9 mouse cellular contexts compared by ENCODE assay signal in genomic region chr9:32350332-32350731, GRCm38 (mm10). TPM values are rescaled to one million over a fixed set of nuclear protein-coding genes. Genes with fewer than 3 reads are reported as not detected.
DNase-seq lines count a peak whose midpoint lies in the region; ATAC-seq and TF ChIP-seq lines count a peak whose summit lies in the region.
"Had no signal": no experiment of that assay in that cellular context is flagged by ENCODE, and none has a peak within 500 bp of the region (broad histone marks: within the 10 kb centered on the region; RNA-seq: fewer than 3 reads in every experiment).

No protein-coding gene starts in this region.

- TF ChIP-seq POLR2A in MEL (IDR thresholded peaks at IDR 0.05; ENCODE audit: control insufficient read depth in 1 of 2, insufficient read depth in 1 of 2, low read depth in 1 of 2, low read length in 2 of 2, poor library complexity in 1 of 2) = no peak
- TF ChIP-seq POLR2A in lung, adult 2 months (IDR thresholded peaks at IDR 0.05; ENCODE audit: borderline replicate concordance, extremely low read depth, low read depth, low read length) = no peak
- no peak for TF ChIP-seq POLR2A in small intestine, adult 2 months (IDR thresholded peaks at IDR 0.05; ENCODE audit: low read depth, low read length)

- peak; percentile 71 to 92 (median 81) for TF ChIP-seq CTCF in MEL (IDR thresholded peaks at IDR 0.05 in 2 of 3, conservative IDR thresholded peaks at IDR 0.05 in 1 of 3; ENCODE audit: control insufficient read depth in 1 of 3, insufficient read depth in 1 of 3, low read depth in 2 of 3, low read length in 3 of 3, poor library complexity in 1 of 3, severe bottlenecking in 1 of 3)
- peak; percentile 78 for TF ChIP-seq CTCF in lung, adult 2 months (IDR thresholded peaks at IDR 0.05; ENCODE audit: insufficient read depth, low read length)
- TF ChIP-seq CTCF in small intestine, adult 2 months (IDR thresholded peaks at IDR 0.05; ENCODE audit: extremely low read depth, insufficient read length, insufficient replicate concordance, low read depth, low read length) = peak; percentile 71; the same call in 1 of the 2 replicates

- no peak for TF ChIP-seq EP300 in MEL (IDR thresholded peaks at IDR 0.05; ENCODE audit: low read depth in 1 of 2, low read length in 2 of 2)

- peak; percentile 60 for DNase-seq in CD4-positive helper T cell, adult 2 months (ENCODE audit: low read depth, low spot score)
- DNase-seq in MEL (ENCODE audit: low read depth, low spot score) = peak; percentile 82
- peak; percentile 73 for DNase-seq in cerebellum, adult 8-10 months
- peak; percentile 65 to 87 for DNase-seq in frontal cortex, postnatal 36 days (ENCODE audit: low spot score in 2 of 2)
- peak; percentile 24 for DNase-seq in large intestine, adult 2 months (ENCODE audit: low read depth, low spot score)
- DNase-seq in lung, adult 2 months = peak; percentile 68

- peak overlapping the region in 1 of 2 experiments; percentile 10; a peak in 1 of 4 replicates for H3K4me3 ChIP-seq in MEL (ENCODE audit: control insufficient read depth in 1 of 2, insufficient read depth in 1 of 2, low read depth in 2 of 2, low read length in 2 of 2)
- no peak overlapping the region for H3K4me3 ChIP-seq in lung, adult 2 months (replicated peaks; ENCODE audit: extremely low read depth, low read depth, low read length)
- H3K4me3 ChIP-seq in small intestine, adult 2 months (ENCODE audit: low read depth, low read length) = no peak overlapping the region
- H3K4me3 ChIP-seq: liver, embryonic 15.5 days had no signal

- no peaks in the 10 kb centered on the region; a peak in 1 of 4 replicates for H3K4me1 ChIP-seq in MEL (ENCODE audit: control insufficient read depth in 1 of 2, insufficient read depth in 2 of 2, low read length in 2 of 2)
- H3K4me1 ChIP-seq in lung, adult 2 months (ENCODE audit: control insufficient read depth, insufficient read depth, low read length) = no peaks in the 10 kb centered on the region
- no peaks in the 10 kb centered on the region for H3K4me1 ChIP-seq in small intestine, adult 2 months (ENCODE audit: control insufficient read depth, insufficient read depth, insufficient read length, low read length)
- H3K4me1 ChIP-seq: liver, embryonic 15.5 days had no signal

- no peaks in the 10 kb centered on the region; a peak in 1 of 4 replicates for H3K36me3 ChIP-seq in MEL (ENCODE audit: control insufficient read depth in 1 of 2, insufficient read depth in 2 of 2, low read length in 2 of 2)
- no peaks in the 10 kb centered on the region for H3K36me3 ChIP-seq in small intestine, adult 2 months (ENCODE audit: control insufficient read depth, insufficient read depth, low read length)
- H3K36me3 ChIP-seq: liver, embryonic 15.5 days had no signal

- no peak overlapping the region for H3K27ac ChIP-seq in MEL (ENCODE audit: control insufficient read depth, low read depth, low read length)
- no peak overlapping the region for H3K27ac ChIP-seq in small intestine, adult 2 months (ENCODE audit: insufficient read depth, low read depth, low read length)
- H3K27ac ChIP-seq: liver, embryonic 15.5 days had no signal

- no peaks in the 10 kb centered on the region for H3K9me3 ChIP-seq in MEL (replicated peaks; ENCODE audit: insufficient read depth, low read length)
- H3K9me3 ChIP-seq: liver, embryonic 15.5 days had no signal

- H3K9ac ChIP-seq in MEL (ENCODE audit: control insufficient read depth, low read depth, low read length, poor library complexity, severe bottlenecking) = no peak overlapping the region
- H3K9ac ChIP-seq: liver, embryonic 15.5 days had no signal

- TF ChIP-seq RAD21 in MEL (IDR thresholded peaks at IDR 0.05; ENCODE audit: low read depth, low read length) = peak; percentile 87

- WGBS in large intestine, adult 2 months = 5% methylated on average over 6 of the region's 6 CpGs
- 4% methylated on average over 6 of the region's 6 CpGs for WGBS in lung, adult 2 months
- under 1% methylated on average over 6 of the region's 6 CpGs for WGBS in small intestine, adult 2 months

- H3K27me3 ChIP-seq in MEL (ENCODE audit: control insufficient read depth in 1 of 2, insufficient read depth in 2 of 2, low read length in 2 of 2) = no peaks in the 10 kb centered on the region
- H3K27me3 ChIP-seq in small intestine, adult 2 months (ENCODE audit: control insufficient read depth, insufficient read depth, low read length) = no peaks in the 10 kb centered on the region

- no peaks in the 10 kb centered on the region for H3K79me2 ChIP-seq in MEL (ENCODE audit: control insufficient read depth, insufficient read depth, low read length, poor library complexity)

- no peak for ATAC-seq in inflammation-experienced regulatory T-cells, adult 6 months

TF ChIP-seq in MEL, 35 proteins besides CTCF, POLR2A, EP300 and RAD21:
- TF ChIP-seq ETS1 (IDR thresholded peaks at IDR 0.05; ENCODE audit: low read depth, low read length) (no peak), SMC3 (IDR thresholded peaks at IDR 0.05; ENCODE audit: low read depth, low read length) (peak; percentile 97), ZC3H11A (IDR thresholded peaks at IDR 0.05; ENCODE audit: low read depth, low read length) (peak; percentile 91)
TF ChIP-seq in MEL: peak in this region for 2.

RNA-seq across cellular contexts. Expression of gene Kcnj5, which starts 6.2 kb away (rescaled TPM):
- total RNA-seq in MEL (2012; rRNA removed) = not detected in 2 replicates
- not detected for polyA plus RNA-seq in MEL (2012; ENCODE audit: insufficient read depth in 1 of 2, insufficient read length in 2 of 2, low read depth in 1 of 2, low replicate concordance in 2 of 2, missing spikeins in 1 of 2)
- polyA plus RNA-seq in large intestine, adult 2 months (2012; rRNA removed) = 0.21 and 0.30 TPM in 2 replicates
- polyA plus RNA-seq in lung, adult 2 months (2012; rRNA removed) = 0.96 and 1.7 TPM in 2 replicates
- 0.16 and 0.17 TPM in 2 replicates for polyA plus RNA-seq in small intestine, adult 2 months (2012; rRNA removed)
- polyA plus RNA-seq in inflammation-experienced regulatory T-cells, adult 6 months (2017; shearing (Covaris generic)) = not detected

RNA-seq across cellular contexts. Expression of gene Kcnj1, which starts 22.0 kb away (rescaled TPM):
- total RNA-seq in MEL (2012; rRNA removed) = not detected in 2 replicates
- polyA plus RNA-seq in MEL (2012; ENCODE audit: insufficient read depth in 1 of 2, insufficient read length in 2 of 2, low read depth in 1 of 2, low replicate concordance in 2 of 2, missing spikeins in 1 of 2) = not detected
- polyA plus RNA-seq in large intestine, adult 2 months (2012; rRNA removed) = 0.12 TPM in 1 of 2 replicates, not detected in the other
- not detected in 2 replicates for polyA plus RNA-seq in lung, adult 2 months (2012; rRNA removed)
- not detected in 2 replicates for polyA plus RNA-seq in small intestine, adult 2 months (2012; rRNA removed)
- polyA plus RNA-seq in inflammation-experienced regulatory T-cells, adult 6 months (2017; shearing (Covaris generic)) = not detected
- polyA plus RNA-seq: liver, embryonic 15.5 days had no signal

Comparison
In these comparisons a context has a peak if more than half of its experiments do, and no peak if none do; other contexts are left out.
1. DNase-seq: peak in every context shown above with its lines; median percentile 82 in MEL; 76 in frontal cortex, postnatal 36 days; 73 in cerebellum, adult 8-10 months; 68 in lung, adult 2 months; 60 in CD4-positive helper T cell, adult 2 months; 24 in large intestine, adult 2 months.